Mouse (Mus musculus): Measurements from ENCODE around the gene Tal1. TPM values are rescaled to one million over a fixed set of nuclear protein-coding genes. Genes with fewer than 3 reads are reported as not detected.

Gene Tal1
- polyA plus RNA-seq, 1 experiment from 2014 or later = 3.2 TPM

Other genes starting within 250 kb of the Tal1 start
- gene Gm12830, start 234.7 kb upstream of the Tal1 start, polyA plus RNA-seq (2015; fragmentation: Nextera tagmentation; extraction: Ambion mirVana) = not detected in 2 replicates
- gene Foxd2, start 147.6 kb upstream of the Tal1 start, polyA plus RNA-seq (2015; fragmentation: Nextera tagmentation; extraction: Ambion mirVana) = 0.18 and 0.45 TPM in 2 replicates
- not detected in 2 replicates for gene Foxe3, start 130.4 kb upstream of the Tal1 start, polyA plus RNA-seq (2015; fragmentation: Nextera tagmentation; extraction: Ambion mirVana)
- 189 and 197 TPM in 2 replicates for gene Cmpk1, start 69.2 kb upstream of the Tal1 start, polyA plus RNA-seq (2015; fragmentation: Nextera tagmentation; extraction: Ambion mirVana)
- gene Stil, start 56.3 kb upstream of the Tal1 start, polyA plus RNA-seq (2015; fragmentation: Nextera tagmentation; extraction: Ambion mirVana) = 2.6 and 2.8 TPM in 2 replicates
- gene Pdzk1ip1, start 32.3 kb downstream of the Tal1 start, polyA plus RNA-seq (2015; fragmentation: Nextera tagmentation; extraction: Ambion mirVana) = 2.7 and 3.7 TPM in 2 replicates
- 10.6 and 11.5 TPM in 2 replicates for gene Cyp4x1, start 77.9 kb downstream of the Tal1 start, polyA plus RNA-seq (2015; fragmentation: Nextera tagmentation; extraction: Ambion mirVana)
- gene Cyp4a29, start 185.7 kb downstream of the Tal1 start, polyA plus RNA-seq (2015; fragmentation: Nextera tagmentation; extraction: Ambion mirVana) = not detected in 2 replicates
- not detected in 2 replicates for gene Cyp4a12a, start 242.6 kb downstream of the Tal1 start, polyA plus RNA-seq (2015; fragmentation: Nextera tagmentation; extraction: Ambion mirVana)

Measured in hindbrain, embryonic 15.5 days (tissue).